Mouse (Mus musculus): ENCODE measurements around the gene Rgs3.

Gene Rgs3

DNA sequence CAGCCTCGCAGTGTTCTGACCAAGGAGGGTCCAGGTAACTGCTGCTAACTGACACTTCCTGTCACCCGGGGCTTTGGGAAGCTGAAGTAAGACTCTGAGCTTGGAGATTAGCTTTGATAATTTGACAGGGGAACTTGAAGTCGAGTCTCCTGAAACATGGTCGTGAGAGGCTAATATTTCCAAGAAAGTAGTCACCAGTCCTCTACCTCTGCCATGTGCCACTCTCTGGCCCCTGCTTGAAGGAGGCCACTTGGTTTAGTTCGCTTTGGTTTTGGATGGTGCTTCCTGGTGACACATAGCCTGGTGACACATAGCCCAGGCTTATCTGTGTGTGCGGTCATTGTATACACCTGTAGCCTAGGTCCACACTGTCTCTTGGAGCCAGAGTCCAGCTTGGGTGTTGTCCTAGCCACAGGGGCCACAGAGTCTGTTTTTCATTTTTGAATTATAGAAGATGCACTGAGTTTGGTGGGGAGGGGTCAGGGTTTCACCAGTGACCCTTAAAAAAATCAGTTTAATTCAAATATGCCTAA, at the start of gene Rgs3:
Rgs3 (plus strand) TSS at position 51 of the 533 bp plus-strand sequence.
- no peak for DNase-seq

DNA sequence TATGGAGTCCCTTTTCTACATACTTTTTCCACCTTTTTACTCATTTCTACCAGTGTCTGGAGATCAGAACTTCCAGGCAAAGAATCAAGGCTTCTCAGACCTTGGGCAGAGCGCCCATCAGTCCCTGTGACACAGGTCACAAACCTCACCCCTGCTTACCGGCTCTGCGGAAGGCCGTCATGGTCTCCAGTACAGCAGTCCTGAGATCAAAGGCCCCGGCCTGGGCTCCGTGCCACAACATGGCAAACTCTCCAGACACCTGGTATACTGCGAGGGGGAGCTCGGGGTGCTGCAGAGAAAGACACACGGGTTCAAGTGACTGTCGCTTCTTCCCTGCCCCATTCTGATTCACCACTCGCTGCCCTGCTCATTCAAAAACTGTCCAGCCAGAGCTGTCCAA, 49.7 kb upstream of the Rgs3 start:
- DNase-seq, result peak in 1 of 2 experiments; percentile 39

DNA sequence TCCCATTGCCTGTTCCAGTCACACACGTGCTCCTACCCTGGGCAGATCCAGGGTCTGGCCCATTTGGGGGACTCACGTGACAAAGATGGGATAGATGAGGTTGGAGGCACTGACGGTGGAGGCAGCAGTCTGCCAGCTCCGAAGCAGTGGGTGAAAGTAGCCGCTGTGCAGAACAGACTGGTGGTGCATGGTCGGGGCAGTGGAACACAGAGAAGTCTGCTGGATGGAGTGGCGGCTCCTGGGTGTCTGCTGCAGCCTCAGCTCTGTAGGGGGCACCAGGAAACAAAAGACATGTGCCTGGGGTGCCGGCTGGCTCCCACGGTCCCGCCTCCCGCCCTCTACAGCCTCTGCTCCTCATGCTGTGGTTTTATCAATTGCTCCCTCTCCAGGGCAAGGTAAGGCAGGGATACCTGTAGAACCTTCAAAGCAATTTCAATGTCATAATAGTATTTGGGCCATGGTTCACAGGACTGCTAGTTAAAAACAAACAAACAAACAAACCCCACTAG, 45.6 kb upstream of the Rgs3 start:
- no peak for DNase-seq

DNA sequence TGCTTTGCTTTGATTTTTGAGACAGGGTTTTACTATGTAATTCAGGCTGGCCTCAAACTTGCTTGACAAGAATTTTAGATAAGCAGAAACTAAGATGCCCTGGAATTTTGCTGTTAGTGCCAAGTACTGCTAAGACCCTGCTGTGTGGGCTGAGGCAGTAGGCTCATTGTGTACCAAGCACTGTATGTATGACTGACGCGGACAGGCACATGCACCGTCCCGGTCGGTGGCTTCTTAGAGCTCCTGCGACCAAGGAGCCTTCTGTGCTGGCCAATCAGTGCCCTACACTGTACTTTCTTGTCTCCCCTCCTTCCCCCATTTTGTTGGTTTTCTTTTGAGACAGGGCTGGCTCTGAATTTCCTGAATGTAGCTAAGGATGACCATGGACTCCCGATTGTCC, 44.7 kb upstream of the Rgs3 start:
- DNase-seq, result no peak

DNA sequence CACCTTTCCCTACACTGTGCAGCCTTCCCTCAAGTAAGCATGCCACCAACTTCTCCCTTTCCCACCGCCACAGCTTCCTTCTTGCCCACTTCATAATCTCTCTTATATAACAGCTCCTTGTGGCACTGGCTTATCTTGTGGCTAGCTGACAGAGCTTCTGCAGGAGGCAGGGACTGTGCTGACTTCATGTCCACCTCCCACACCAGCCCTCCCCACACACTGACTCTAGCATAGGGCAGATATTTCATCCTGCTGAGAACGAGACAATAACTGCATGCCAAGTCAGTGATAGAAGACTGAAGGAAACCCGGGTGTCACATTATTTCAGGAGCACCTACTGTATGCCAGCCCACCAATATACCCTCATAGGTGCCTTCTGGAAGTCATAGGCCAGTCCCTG, 44.2 kb upstream of the Rgs3 start:
- peak; percentile 50 to 51 for DNase-seq

DNA sequence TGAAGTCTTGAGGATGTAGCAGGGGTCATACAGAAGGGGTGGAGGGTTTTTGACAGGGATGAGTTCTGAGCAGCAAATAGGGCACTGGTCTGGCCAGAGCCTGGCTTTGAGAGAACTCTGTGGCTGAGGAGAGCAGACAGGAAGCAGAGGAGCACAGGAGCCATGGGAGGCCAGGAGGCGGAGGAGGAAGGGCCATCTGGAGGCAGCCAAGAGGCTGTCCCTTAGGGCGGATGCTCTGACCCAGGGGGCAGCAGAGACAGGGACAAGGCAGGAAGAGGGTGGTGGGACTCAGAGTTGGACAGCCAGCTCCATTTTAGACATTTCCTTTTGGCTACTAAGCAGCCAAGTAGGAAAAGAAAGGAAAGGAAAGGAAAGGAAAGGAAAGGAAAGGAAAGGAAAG, 43.6 kb upstream of the Rgs3 start:
- peak; percentile 76 to 78 for DNase-seq

DNA sequence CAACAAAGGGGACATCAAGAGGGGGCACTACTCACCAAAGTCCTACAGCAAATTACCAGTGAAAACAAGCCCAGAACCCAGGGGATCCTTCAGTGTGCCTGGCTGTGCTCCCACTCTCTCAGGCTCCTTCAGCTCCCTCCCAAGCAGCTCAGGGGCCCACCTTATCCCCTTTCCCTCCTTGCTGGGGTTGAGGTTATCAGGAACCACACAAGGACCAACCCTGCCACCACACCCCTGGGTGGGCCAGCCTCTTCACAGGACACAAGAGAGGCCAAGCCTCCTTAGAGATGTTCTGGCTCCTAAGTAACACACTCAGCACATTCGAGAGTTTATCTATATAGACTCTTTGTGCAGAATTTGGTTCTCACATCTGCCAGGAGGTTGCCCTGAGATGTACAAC, 43.1 kb upstream of the Rgs3 start:
- DNase-seq, result no peak

DNA sequence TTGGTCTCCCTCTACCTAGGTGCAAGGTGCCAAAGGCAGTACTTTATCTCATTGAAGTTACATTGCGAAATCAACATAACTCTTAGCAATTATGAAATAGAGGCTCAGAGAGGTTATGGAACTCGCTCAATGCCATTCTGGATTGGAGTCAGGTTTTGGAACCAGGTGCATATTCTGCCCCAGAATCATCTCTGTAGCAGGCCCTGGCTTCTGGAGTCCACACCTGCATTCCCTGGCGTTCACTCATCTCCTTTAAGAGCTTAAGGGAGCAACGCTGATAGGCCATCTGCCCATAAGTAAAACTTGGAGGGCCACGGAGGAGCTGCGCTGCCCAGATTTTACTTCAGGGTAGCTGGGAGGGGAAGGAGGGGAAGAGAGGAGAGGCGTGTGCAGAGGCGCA, 42.6 kb upstream of the Rgs3 start:
- no peak for DNase-seq

DNA sequence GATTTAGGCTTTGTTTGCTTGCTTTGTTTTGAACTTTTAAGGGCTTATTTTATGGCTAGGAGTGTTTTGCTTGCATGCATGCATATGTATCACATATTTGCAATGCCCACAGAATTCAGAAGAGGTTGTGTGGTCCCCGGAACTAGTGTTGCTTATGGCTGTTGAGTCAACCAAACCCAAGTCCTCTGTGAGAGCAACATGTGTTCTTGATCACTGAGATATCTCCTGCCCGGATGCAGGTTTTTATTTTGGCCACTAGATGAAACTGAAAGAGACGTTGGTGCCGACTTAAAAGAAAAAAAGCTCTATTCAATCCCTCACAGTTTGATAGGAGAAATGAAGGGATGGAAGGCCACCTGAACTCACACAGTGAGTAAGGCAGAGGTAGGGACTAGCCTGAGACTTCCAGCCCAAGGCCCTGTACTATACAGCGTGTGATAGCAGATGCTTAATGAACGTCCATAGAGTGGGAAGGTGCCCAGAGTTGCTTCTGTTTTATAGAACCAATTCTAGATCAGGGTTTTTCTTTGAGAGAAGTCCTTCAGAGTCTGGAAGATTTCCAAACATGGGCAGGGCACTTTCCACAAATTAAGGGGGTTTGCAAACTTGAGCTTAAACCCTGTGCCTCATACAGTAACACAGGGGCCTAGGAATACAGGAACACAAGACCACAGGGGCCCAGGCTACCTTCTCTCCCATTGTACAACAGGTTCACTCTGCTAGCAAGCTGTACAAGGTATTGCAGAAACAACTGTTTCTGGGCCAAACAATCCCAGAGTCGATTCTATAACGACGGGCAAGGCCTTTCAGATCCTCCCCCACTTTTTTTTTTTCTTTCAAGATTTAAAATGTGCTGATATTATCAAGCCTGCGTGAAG, 41.9 kb upstream of the Rgs3 start:
- DNase-seq, result no peak

DNA sequence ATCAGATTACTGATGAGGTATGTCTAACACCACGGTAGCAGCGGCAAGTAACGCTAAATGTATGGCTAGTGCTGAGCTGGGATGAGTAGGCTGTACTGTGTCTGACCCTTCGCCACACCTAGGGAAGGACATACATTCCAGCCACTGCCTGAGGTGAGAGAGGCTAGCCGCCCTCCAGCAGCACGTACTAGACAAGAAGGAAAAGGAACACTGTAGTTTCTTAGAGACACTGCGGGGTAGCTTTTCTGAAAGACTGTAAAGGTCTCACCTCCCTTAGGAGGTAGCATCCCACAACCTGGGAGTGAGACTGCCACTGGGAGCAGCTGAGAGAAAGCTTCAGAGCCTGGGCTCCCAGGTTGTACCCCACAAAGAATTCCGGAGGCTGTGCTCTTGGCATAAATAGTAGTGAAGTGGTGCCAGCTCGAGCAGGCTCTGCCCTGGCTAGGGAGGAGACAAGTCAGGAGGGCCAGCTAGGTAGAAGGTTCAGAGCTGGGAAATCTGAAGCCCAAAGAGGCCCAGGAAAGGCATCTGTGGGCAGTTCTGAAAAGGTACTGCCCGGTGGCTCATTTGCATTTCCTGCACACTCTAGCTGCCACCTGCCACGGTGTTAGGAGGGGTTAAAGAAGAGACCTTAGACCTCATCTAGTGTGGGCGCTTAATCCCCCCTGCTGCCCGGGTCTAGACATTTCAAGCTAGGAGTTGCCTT, 41.1 kb upstream of the Rgs3 start:
- DNase-seq, result peak; percentile 80 to 83

DNA sequence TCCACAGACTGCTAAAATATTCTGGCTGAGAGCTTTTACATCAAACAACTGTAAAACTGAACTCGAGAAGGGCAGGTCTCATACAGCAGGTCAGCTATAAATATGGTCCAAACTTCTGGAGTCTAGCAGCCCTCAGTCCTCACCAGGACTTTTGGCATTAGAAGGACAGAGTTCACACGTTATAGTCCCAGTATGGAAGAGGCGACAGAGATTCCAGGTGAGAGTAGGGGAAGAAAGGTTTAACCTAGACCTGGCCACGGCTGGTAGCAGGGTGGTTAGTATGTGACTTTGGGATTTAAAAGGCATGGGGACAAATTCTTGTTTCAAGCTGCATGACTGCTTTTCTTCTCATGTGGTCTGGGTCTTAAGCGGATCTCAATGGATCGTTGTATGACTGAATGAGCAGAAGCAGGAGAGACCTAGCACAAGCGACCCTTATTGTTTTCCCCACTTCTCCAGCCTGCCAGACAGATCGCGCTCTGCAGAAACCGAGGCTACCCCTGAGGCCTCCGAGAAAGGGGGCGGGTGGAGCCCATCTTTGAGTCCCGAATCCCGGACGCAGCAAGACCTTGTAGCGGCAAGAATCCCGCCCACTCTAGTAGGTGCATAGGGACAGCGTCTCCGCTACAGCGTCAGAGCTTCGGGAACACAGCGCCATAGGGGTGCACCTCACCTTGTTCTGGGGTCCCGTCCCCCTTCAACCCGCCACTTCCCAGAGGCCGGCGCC, 40.4 kb upstream of the Rgs3 start:
- DNase-seq, result no peak

DNA sequence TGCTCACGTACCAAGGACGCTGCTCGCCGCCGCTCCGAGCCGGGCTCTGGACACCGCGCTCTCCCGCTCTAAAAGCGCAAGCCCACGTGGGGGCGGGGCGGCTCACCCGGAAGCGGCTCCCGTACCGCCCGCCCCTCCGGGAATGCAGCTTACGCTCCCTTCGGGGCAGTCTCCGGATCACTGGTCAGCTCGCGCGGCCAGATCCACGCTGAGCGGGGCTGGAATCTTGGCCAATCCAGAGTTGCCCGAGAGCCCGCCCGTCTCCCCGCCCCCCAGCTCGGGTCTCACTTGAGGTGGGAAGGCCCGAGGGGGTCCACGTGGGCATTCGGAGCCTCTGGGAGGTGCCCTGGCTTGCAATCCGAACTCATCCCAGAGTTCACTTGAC, 39.8 kb upstream of the Rgs3 start, which contains the start of gene Alad:
Alad (minus strand) TSS at position 70 of the 385 bp plus-strand sequence.
- peak; percentile 89 to 94 for DNase-seq

DNA sequence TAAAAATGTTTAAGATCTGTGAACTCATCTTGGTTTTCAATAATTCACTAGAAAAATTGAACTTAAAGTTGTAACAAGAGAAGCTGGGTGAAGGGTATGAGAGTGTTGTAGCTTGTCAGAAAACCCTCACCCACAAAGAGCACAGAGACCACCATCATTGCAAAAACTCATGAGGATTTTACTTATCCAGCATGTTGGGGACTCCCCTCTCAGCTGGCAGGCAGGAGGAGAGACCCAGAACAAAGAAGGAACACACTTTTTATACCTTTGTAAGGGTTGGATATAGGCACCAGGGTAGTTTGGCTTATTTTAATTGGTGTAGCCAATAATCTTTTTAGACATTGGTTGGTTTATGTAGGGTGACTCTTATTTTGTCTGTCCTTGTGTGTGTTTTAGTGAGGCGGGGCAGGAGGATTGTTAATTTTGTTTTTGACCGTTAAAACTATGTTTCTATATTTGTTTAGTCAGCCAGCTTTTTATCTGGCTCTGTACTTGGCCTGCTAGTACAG, 38.7 kb upstream of the Rgs3 start:
- no peak for DNase-seq

DNA sequence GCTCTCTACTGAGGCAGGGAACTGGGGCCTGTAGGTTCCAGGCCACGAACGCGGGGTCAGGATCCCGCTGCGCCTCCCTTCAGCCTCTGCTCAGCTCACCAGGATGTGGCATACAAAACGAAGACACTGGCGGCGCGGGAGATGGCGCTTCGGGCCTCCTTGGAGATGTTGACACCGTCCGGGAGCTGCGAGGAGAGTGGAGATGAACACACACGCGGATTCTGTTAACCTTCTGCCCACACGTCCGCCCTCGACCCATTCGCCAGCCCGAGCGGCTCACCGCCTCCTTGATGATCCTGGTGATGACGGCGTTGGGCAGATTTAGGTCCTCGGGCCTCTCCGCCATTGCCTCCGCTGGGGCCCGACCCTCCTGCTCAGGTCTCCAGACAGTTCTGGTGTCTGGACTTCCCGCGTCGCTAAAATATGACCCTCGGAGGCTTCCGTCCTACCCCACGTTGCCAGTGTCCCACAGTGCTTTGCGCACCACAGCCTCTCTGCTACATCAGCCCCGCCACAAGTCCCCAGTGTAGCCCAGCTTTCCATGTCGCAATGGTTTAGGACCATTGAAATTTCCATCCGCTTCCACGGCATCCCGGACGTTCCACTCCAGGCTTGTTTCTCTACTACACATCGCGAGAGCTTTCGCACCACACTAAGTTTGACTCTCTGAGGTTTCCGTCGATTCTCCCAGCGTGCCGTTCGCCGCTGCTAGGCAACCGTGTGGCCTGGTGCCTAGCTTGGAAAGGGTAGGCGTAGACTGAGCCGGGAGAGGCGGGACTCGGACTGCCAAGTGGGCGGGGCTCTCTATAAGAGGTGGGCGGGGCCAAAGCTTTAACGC, 34.8 kb upstream of the Rgs3 start, which contains the start of the genes Pole3 and 4933430I17Rik:
Pole3 (minus strand) TSS at position 418 of the 838 bp plus-strand sequence.
4933430I17Rik (plus strand) TSS at position 719 of the 838 bp plus-strand sequence.
- peak; percentile 97 to 98 for DNase-seq

DNA sequence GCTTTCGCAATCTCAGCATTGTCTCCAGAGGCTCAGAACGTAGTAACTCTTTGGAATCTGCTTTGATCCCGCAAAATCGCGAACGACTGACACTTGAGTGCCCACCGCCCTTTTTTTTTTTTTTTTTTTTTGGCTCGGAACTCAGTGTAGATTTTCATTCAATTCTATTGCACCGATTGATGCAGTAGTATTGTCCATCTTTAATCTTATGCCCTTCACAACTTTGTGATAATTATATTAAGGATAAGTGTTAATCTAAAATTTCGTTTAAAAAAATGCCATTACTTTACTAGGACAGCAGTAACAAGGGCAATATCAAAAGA, 34.2 kb upstream of the Rgs3 start:
- no peak for DNase-seq

DNA sequence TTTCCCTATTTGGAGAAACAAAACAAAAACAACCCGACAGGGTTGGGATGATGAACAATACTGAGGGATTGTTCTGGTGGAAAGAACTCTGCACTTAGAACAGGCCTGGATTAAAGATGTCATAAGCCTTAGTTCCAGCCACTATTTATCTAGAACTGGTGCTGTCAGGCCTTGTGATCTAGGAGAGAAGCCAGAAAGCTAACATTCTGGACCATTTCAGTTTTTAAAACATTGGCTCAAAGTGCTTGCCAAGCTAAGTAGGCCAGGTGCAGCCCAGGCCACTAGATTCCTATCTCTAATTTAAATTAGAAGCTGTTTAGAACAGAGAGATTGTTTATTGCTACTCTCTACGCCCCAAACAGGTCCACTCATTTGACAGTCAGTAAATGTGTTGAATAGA, 33.4 kb upstream of the Rgs3 start:
- DNase-seq, result no peak

DNA sequence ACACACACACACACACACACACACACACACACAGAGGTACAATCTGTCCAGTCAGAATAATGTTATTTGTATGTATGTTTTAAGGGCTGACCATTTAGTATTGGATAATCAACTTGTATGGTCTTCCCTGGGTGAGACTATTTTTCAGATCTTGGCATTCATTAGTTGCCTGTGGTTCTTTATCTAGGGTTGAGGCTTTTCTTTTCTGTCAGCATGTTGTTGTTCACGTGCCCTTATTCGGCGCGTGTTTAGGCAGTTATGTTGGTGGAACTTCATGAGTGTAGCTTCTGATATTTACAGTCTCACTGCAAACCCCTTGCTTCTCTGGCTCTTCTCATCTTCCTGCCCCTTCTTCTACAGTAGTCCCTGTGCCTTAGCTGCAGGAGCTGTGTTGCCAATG, 32.0 kb upstream of the Rgs3 start:
- DNase-seq, result no peak

DNA sequence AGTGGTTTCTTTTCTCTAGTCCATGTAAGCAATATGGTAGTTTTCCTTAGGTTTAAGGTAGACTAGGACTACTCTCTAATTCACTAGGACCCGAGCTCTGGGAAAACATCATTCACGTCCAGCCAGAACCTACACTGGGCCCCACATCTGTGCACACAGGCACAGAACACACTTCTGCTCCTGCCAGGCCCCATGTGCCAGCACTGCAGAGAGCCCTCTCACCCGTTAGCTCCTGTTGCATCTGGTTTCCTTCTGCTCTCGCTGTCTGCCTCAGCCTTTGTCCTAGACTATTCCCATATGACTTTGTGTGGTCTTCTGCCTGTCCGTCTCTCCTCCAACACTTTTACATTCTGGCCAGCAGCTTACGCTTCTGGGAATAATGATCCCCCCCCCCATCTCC, 25.9 kb upstream of the Rgs3 start:
- DNase-seq, result no peak

DNA sequence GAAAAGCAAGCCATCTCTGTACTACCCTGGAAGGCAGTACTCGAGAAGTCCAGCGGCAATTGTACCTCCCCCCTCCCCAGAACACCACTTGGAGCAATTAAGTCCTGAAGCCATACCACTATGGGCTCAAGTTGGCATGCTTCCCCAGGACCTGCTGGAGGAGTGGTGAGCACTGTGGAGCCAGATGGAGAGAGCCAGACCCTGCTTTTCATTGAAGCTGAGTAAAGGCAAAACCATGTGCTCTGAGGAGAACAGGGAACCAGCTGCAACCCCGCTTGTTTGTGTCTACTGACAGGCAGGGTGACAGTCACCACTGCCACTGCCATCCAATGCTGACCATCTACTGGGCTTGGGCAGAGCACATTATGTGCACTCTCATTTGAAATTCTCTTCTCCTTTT, 17.8 kb upstream of the Rgs3 start:
- no peak for DNase-seq

DNA sequence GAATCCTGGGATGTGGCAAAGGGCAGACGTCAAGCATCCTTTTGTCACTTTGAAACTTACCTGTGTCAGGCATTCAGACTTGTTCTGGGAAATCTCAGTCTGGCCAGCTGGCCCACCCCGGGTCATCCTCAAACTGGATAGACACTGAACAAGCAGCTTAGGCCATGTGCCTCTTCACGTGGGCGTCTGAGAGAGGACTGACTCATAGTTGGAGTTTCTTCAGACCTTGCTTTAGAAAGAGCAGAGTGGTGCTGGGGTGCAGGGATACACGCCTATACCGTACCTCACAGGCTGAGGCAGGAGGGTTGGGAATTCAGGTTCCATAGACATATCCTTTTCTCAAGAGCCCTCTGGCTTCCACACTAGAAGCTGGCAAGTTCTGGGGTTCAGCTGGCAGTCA, 15.9 kb upstream of the Rgs3 start:
- no peak for DNase-seq

DNA sequence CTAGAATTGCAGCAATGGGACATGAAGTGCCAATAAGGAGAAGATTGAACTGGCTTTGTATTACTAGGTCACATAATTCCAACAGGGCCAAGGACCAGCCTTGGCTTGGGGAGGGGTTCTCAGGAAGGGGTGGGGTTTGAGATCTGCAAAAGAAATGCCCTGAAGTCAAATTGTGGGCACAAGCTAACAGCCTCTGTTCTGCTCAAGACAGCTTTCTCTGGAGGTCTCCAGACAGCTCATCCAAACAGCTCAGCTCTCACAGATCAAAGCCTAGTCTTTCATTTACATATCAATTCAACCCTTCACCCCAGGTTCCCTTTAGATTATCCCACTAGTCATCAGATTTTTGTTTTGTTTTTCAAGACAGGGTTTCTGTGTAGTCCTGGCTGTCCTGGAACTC, 14.8 kb upstream of the Rgs3 start:
- DNase-seq, result no peak

DNA sequence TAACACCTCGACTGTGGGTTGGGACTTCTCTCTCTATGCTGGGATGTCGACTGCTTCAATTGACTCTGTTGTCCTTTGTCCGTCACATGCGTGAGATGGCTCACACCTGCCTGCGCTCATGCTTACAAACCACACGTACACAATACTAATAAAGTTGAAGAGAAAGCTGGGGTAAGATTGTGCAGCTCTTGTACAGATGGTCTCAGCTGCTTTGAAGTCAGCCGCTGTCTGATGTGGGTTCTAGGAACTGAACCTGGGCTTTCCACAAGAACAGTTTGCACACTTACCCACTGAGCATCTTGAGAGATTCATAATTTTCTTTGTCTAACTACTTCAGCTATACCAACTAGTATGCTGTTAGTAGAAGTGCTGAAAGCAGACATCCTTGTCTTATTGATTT, 7.7 kb upstream of the Rgs3 start:
- DNase-seq, result no peak
